Mouse (Mus musculus): ENCODE data around the gene Faim.

The Faim gene

GRCm38 (mm10) chr9:98974898-98975297, 11.3 kb upstream of the Faim start:
- no peak for DNase-seq (ENCODE audit: low spot score)

- no peak for DNase-seq (ENCODE audit: low spot score)
These were observed 10.1 kb upstream of the Faim start for GRCm38 (mm10) chr9:98976081-98976480.

GRCm38 (mm10) chr9:98976520-98976919, 9.7 kb upstream of the Faim start:
- no peak for DNase-seq (ENCODE audit: low spot score)

GRCm38 (mm10) chr9:98979431-98980416, 6.4 kb upstream of the Faim start:
- DNase-seq (ENCODE audit: low spot score): peak; percentile 62

GRCm38 (mm10) chr9:98986476-98987096, 413 bp downstream of the Faim start:
- DNase-seq (ENCODE audit: low spot score): no peak

GRCm38 (mm10) chr9:98987131-98987530, 958 bp downstream of the Faim start:
- no peak for DNase-seq (ENCODE audit: low spot score)

- DNase-seq (ENCODE audit: low spot score): no peak
These were observed 7.9 kb downstream of the Faim start for GRCm38 (mm10) chr9:98994103-98994502.

- no peak for DNase-seq (ENCODE audit: low spot score)
These were observed 13.7 kb downstream of the Faim start for GRCm38 (mm10) chr9:98999881-99000339.

GRCm38 (mm10) chr9:99001326-99001725, 15.2 kb downstream of the Faim start:
- DNase-seq (ENCODE audit: low spot score): no peak

- no peak for DNase-seq (ENCODE audit: low spot score)
These were observed 23.1 kb downstream of the Faim start for GRCm38 (mm10) chr9:99009069-99009897.

GRCm38 (mm10) chr9:99009898-99010199, 23.7 kb downstream of the Faim start:
- DNase-seq (ENCODE audit: low spot score): no peak

- DNase-seq (ENCODE audit: low spot score): no peak
These were observed 30.1 kb downstream of the Faim start for GRCm38 (mm10) chr9:99016301-99016700.

GRCm38 (mm10) chr9:99016759-99017158, 30.6 kb downstream of the Faim start:
- DNase-seq (ENCODE audit: low spot score): no peak

GRCm38 (mm10) chr9:99017679-99018078, 31.5 kb downstream of the Faim start:
- DNase-seq (ENCODE audit: low spot score): no peak

- DNase-seq (ENCODE audit: low spot score): no peak
These were observed 35.0 kb downstream of the Faim start for GRCm38 (mm10) chr9:99021166-99021565.

- DNase-seq (ENCODE audit: low spot score): no peak
These were observed 35.6 kb downstream of the Faim start for GRCm38 (mm10) chr9:99021751-99022150.

- DNase-seq (ENCODE audit: low spot score): no peak
These were observed 45.9 kb downstream of the Faim start for GRCm38 (mm10) chr9:99032031-99032430.

- no peak for DNase-seq (ENCODE audit: low spot score)
These were observed 47.9 kb downstream of the Faim start for GRCm38 (mm10) chr9:99034111-99034510.

GRCm38 (mm10) chr9:99035575-99035974, 49.4 kb downstream of the Faim start, which contains the start of gene Gm1123:
Gene Gm1123, minus strand, starts transcription at chr9:99035715.
- no peak for DNase-seq (ENCODE audit: low spot score)

- no peak for DNase-seq (ENCODE audit: low spot score)
These were observed 55.8 kb downstream of the Faim start for GRCm38 (mm10) chr9:99041994-99042393.

GRCm38 (mm10) chr9:99042641-99043040, 56.5 kb downstream of the Faim start:
- no peak for DNase-seq (ENCODE audit: low spot score)

GRCm38 (mm10) chr9:99044761-99045160, 58.6 kb downstream of the Faim start:
- DNase-seq (ENCODE audit: low spot score): no peak
